Mouse (Mus musculus): ENCODE measurements around the gene Zfp984. TPM values are rescaled to one million over a fixed set of nuclear protein-coding genes. Genes with fewer than 3 reads are reported as not detected.

The Zfp984 gene
- total RNA-seq, 1 experiment from 2014 or later: 7.2 TPM

Other genes starting within 250 kb of the Zfp984 start
- 3.6 and 3.7 TPM in 2 replicates for gene Zfp979, start 167.3 kb downstream of the Zfp984 start, total RNA-seq (2021)
- gene Zfp534, start 107.2 kb downstream of the Zfp984 start, total RNA-seq (2021): 0.46 TPM in 1 of 2 replicates, not detected in the other
- gene Zfp933, start 38.6 kb upstream of the Zfp984 start, total RNA-seq (2021): 36.5 and 37.1 TPM in 2 replicates
- gene Miip, start 59.0 kb upstream of the Zfp984 start, total RNA-seq (2021): 31.9 and 37.7 TPM in 2 replicates
- gene Fv1, start 59.2 kb upstream of the Zfp984 start, total RNA-seq (2021): 12.2 and 16.6 TPM in 2 replicates
- 151 and 217 TPM in 2 replicates for gene Mfn2, start 94.9 kb upstream of the Zfp984 start, total RNA-seq (2021)
- 41.0 and 43.3 TPM in 2 replicates for gene Plod1, start 127.0 kb upstream of the Zfp984 start, total RNA-seq (2021)
- 44.6 and 50.5 TPM in 2 replicates for gene 2510039O18Rik, start 131.1 kb upstream of the Zfp984 start, total RNA-seq (2021)
- not detected in 2 replicates for gene Nppb, start 176.0 kb upstream of the Zfp984 start, total RNA-seq (2021)
- gene Nppa, start 190.9 kb upstream of the Zfp984 start, total RNA-seq (2021): not detected in 2 replicates
- gene Clcn6, start 229.0 kb upstream of the Zfp984 start, total RNA-seq (2021): 11.1 and 12.7 TPM in 2 replicates
- 32.1 and 33.6 TPM in 2 replicates for gene Mthfr, start 229.3 kb upstream of the Zfp984 start, total RNA-seq (2021)